Mouse (Mus musculus) midbrain, postnatal 0 days (tissue): ENCODE measurements around the gene Xpr1. TPM values are rescaled to one million over a fixed set of nuclear protein-coding genes. Genes with fewer than 3 reads are reported as not detected.
A peak's percentile ranks its signal among the peaks of the same experiment; 100 is the strongest.

Experiments used
- ATAC-seq: fragments of 200-750 bp; cut with Nextera tagmentation; 2 replicates; pipeline ENCODE4 v1.8.0; 2017; ENCODE audit warnings: moderate number of reproducible peaks, mild to moderate bottlenecking, moderate TSS enrichment, moderate library complexity; ENCODE audit not compliant: low FRiP score
- DNase-seq: peaks from one replicate; pipeline ENCODE4 v3.0.0-alpha.2; 2015; ENCODE audit warnings: low spot score
- H3K27ac ChIP-seq: fragments of 300-500 bp; sonication (generic); 2 replicates; pipeline ENCODE4 v1.5.1; 2014; ENCODE audit warnings: low read depth, mild to moderate bottlenecking, low read length, mixed read lengths
- H3K27me3 ChIP-seq: fragments of 300-500 bp; sonication (generic); 2 replicates; pipeline ENCODE4 v1.6.1; 2014; ENCODE audit warnings: low read length, control low read depth, mixed read lengths; ENCODE audit not compliant: insufficient read depth
- H3K36me3 ChIP-seq: fragments of 300-500 bp; sonication (generic); 2 replicates; pipeline ENCODE4 v1.6.1; 2014; ENCODE audit warnings: low read length, control low read depth, mixed read lengths; ENCODE audit not compliant: insufficient read depth
- H3K4me1 ChIP-seq: fragments of 300-500 bp; sonication (generic); 2 replicates; pipeline ENCODE4 v1.6.1; 2014; ENCODE audit warnings: mild to moderate bottlenecking, control low read depth, antibody characterized with exemption, low read length, mixed read lengths; ENCODE audit not compliant: insufficient read depth
- H3K4me2 ChIP-seq: fragments of 300-500 bp; sonication (generic); 2 replicates; pipeline ENCODE4 v1.6.1; 2014; ENCODE audit warnings: low read depth, mild to moderate bottlenecking, low read length, mixed read lengths; ENCODE audit not compliant: poor library complexity, severe bottlenecking
- H3K4me3 ChIP-seq: fragments of 300-500 bp; sonication (generic); 2 replicates; pipeline ENCODE4 v1.5.1; 2014; ENCODE audit warnings: low read depth, mild to moderate bottlenecking, low read length, moderate library complexity
- H3K9ac ChIP-seq: fragments of 300-500 bp; sonication (generic); replicated peaks from 2 replicates; pipeline ENCODE4 v1.6.1; 2014; ENCODE audit warnings: mild to moderate bottlenecking, low read length, moderate library complexity, mixed read lengths; ENCODE audit not compliant: poor library complexity, severe bottlenecking
- H3K9me3 ChIP-seq: fragments of 300-500 bp; sonication (generic); 2 replicates; pipeline ENCODE4 v1.6.1; 2016; ENCODE audit warnings: low read length, control low read depth
- CTCF ChIP-seq: IDR thresholded peaks from 2 replicates; pipeline ENCODE4 v1.5.1; 2016; ENCODE audit warnings: antibody characterized with exemption, mild to moderate bottlenecking
- WGBS: fragments of 180-500 bp; shearing (Covaris S2); extraction: QIAGEN DNeasy Blood & Tissue Kit; methylation state at CpG from one replicate; pipeline ENCODE4 v1.1.7; 2014; 5-methylcytosine and 5-hydroxymethylcytosine counted together
- microRNA-seq: library from miRNA; unstranded; fragments of <30 nt; microRNA quantifications from one replicate; pipeline ENCODE4, GENCODE M21; 2016; ENCODE audit warnings: borderline number of aligned reads
- polyA plus RNA-seq: library from polyadenylated mRNA; unstranded; fragments of >200 nt; fragmentation: Nextera tagmentation; extraction: Ambion mirVana; gene quantifications from 2 replicates; pipeline ENCODE4 v1.2.1, GENCODE M21; 2015
- total RNA-seq: library from RNA; depleted of rRNA; stranded (reverse); fragments of >200 nt; gene quantifications from 2 replicates; pipeline ENCODE4 v1.2.3, GENCODE M21; 2014; rRNA removed

Gene Xpr1
- total and polyA plus RNA-seq, 2 experiments from 2014 or later: 38.3 to 177 TPM

GRCm38 (mm10) chr1:155233378-155233777, 183.8 kb downstream of the Xpr1 start:
- Histone ChIP-seq H3K27me3 (no peaks in the 10 kb centered on the region), H3K9me3 (no peaks in the 10 kb centered on the region)
- 82% methylated on average over 9 of the region's 9 CpGs for WGBS

GRCm38 (mm10) chr1:155232786-155233185, 184.4 kb downstream of the Xpr1 start:
- Histone ChIP-seq H3K9me3 (no peaks in the 10 kb centered on the region), H3K4me3 (no peak overlapping the region), H3K27me3 (no peaks in the 10 kb centered on the region), H3K27ac (peak overlapping the region; percentile 79; the same call in 1 of the 2 replicates), H3K4me2 (no peak overlapping the region), H3K4me1 (peaks cover 31% of the 10 kb centered on the region), H3K36me3 (no peaks in the 10 kb centered on the region), H3K9ac (no peak overlapping the region)
- TF ChIP-seq CTCF: no peak
- ATAC-seq: no peak
- no peak for DNase-seq
- 68% methylated on average over 6 of the region's 6 CpGs for WGBS

More at GRCm38 (mm10) chr1:155233378-155233777, 183.8 kb downstream of the Xpr1 start:
- Histone ChIP-seq H3K4me2 (no peak overlapping the region), H3K4me1 (peaks cover 31% of the 10 kb centered on the region), H3K4me3 (no peak overlapping the region), H3K36me3 (no peaks in the 10 kb centered on the region), H3K9ac (no peak overlapping the region), H3K27ac (peak overlapping the region; percentile 79)
- TF ChIP-seq CTCF: no peak
- no peak for ATAC-seq
- DNase-seq: no peak

- H3K9me3 ChIP-seq: no peaks in the 10 kb centered on the region
- H3K4me2 ChIP-seq: no peak overlapping the region
- ATAC-seq (no peak), DNase-seq (no peak)
- peak overlapping the region; percentile 79; the same call in 1 of the 2 replicates for H3K27ac ChIP-seq
- H3K4me3 ChIP-seq: no peak overlapping the region
- H3K4me1 ChIP-seq: peaks cover 31% of the 10 kb centered on the region
- no peak overlapping the region for H3K9ac ChIP-seq
- TF ChIP-seq CTCF: no peak
- H3K36me3 ChIP-seq: no peaks in the 10 kb centered on the region
- 37% methylated on average over 12 of the region's 12 CpGs for WGBS
- H3K27me3 ChIP-seq: no peaks in the 10 kb centered on the region
Measured at GRCm38 (mm10) chr1:155232385-155232784, 184.8 kb downstream of the Xpr1 start.

GRCm38 (mm10) chr1:155229464-155230411, 187.5 kb downstream of the Xpr1 start:
- Histone ChIP-seq H3K4me2 (no peak overlapping the region), H3K9ac (peak overlapping the region; percentile 24; the same call in 1 of the 2 replicates), H3K27me3 (no peaks in the 10 kb centered on the region), H3K4me1 (peaks cover 24% of the 10 kb centered on the region), H3K4me3 (no peak overlapping the region), H3K36me3 (no peaks in the 10 kb centered on the region), H3K9me3 (no peaks in the 10 kb centered on the region), H3K27ac (peak overlapping the region; percentile 62)
- DNase-seq (peak; percentile 81), ATAC-seq (0 out of 2 replicates have a peak, but pooled peaks have one; percentile 9)
- TF ChIP-seq CTCF: no peak
- WGBS: 20% methylated on average over 14 of the region's 14 CpGs

Small RNA genes lying within 50 kb of the gene (microRNA-seq; reads per million reads assigned to microRNA genes)
- gene Gm22569: not detected

Other genes with a start within 250 kb of the Xpr1 start
- 7.3 and 11.2 TPM in 2 replicates for gene BC034090, start 173.0 kb downstream of the Xpr1 start, total RNA-seq
- 1.9 TPM in 2 replicates for gene BC034090, start 173.0 kb downstream of the Xpr1 start, polyA plus RNA-seq
- gene Acbd6, start 140.7 kb upstream of the Xpr1 start, total RNA-seq: 114 and 127 TPM in 2 replicates
- 120 and 128 TPM in 2 replicates for gene Acbd6, start 140.7 kb upstream of the Xpr1 start, polyA plus RNA-seq